Mouse (Mus musculus): ENCODE data around the gene Ctbp2. TPM values are rescaled to one million over a fixed set of nuclear protein-coding genes. Genes with fewer than 3 reads are reported as not detected.

The Ctbp2 gene
- total RNA-seq, 1 experiment = 241 TPM

- Histone ChIP-seq H3K4me1 (ENCODE audit: control insufficient read depth in 2 of 2, insufficient read depth in 2 of 2, low read length in 2 of 2, poor library complexity in 1 of 2) (peaks cover 6 to 43% of the 10 kb centered on the region in 2 experiments; a peak in 3 of 4 replicates), H3K36me3 (ENCODE audit: control insufficient read depth, insufficient read depth, low read length, poor library complexity, severe bottlenecking) (peaks cover 59% of the 10 kb centered on the region), H3K9ac (ENCODE audit: insufficient read depth, low read depth, low read length, poor library complexity, severe bottlenecking) (no peak overlapping the region), H3K27ac (ENCODE audit: insufficient read depth, low read depth, low read length, poor library complexity, severe bottlenecking) (no peak overlapping the region), H3K4me3 (ENCODE audit: insufficient read depth in 1 of 2, low read depth in 1 of 2, low read length in 2 of 2, poor library complexity in 1 of 2, severe bottlenecking in 1 of 2) (no peak overlapping the region), H3K9me3 (ENCODE audit: control insufficient read depth, insufficient read depth, low read depth, low read length) (no peaks in the 10 kb centered on the region)
- no peak for DNase-seq (ENCODE audit: low read depth, low spot score)
- no peak for TF ChIP-seq ZNF384 (IDR thresholded peaks at IDR 0.05; ENCODE audit: low read depth, low read length)
- TF ChIP-seq MAFK (IDR thresholded peaks at IDR 0.05; ENCODE audit: insufficient read depth, low read depth, low read length) = no peak
- TF ChIP-seq HCFC1 (IDR thresholded peaks at IDR 0.05; ENCODE audit: borderline replicate concordance, insufficient read depth, low read length) = no peak
- no peak for TF ChIP-seq CHD2 (IDR thresholded peaks at IDR 0.05; ENCODE audit: low read depth, low read length)
- no peak for TF ChIP-seq ZC3H11A (IDR thresholded peaks at IDR 0.05; ENCODE audit: borderline replicate concordance, low read depth, low read length)
- in situ Hi-C loops (cut with MboI; ENCODE audit: low sequenced_read_pairs in 2 of 2, unreplicated experiment in 2 of 2) = no loop called here
These were observed 108.6 kb downstream of the Ctbp2 start for GRCm38 (mm10) chr7:133015416-133016070.

GRCm38 (mm10) chr7:133014631-133015030 is 109.5 kb downstream of the Ctbp2 start:
- TF ChIP-seq MAFK (IDR thresholded peaks at IDR 0.05; ENCODE audit: insufficient read depth, low read depth, low read length) = no peak
- no peak overlapping the region; the same call in 1 of the 2 replicates for H3K27ac ChIP-seq (ENCODE audit: insufficient read depth, low read depth, low read length, poor library complexity, severe bottlenecking)
- no peaks in the 10 kb centered on the region for H3K9me3 ChIP-seq (ENCODE audit: control insufficient read depth, insufficient read depth, low read depth, low read length)
- DNase-seq (ENCODE audit: low read depth, low spot score) = no peak
- no peak overlapping the region for H3K9ac ChIP-seq (ENCODE audit: insufficient read depth, low read depth, low read length, poor library complexity, severe bottlenecking)
- H3K36me3 ChIP-seq (ENCODE audit: control insufficient read depth, insufficient read depth, low read length, poor library complexity, severe bottlenecking) = peaks cover 59% of the 10 kb centered on the region
- in situ Hi-C loops (cut with MboI; ENCODE audit: low sequenced_read_pairs in 2 of 2, unreplicated experiment in 2 of 2) = no loop called here
- peaks cover 3 to 41% of the 10 kb centered on the region in 2 experiments; a peak in 3 of 4 replicates for H3K4me1 ChIP-seq (ENCODE audit: control insufficient read depth in 2 of 2, insufficient read depth in 2 of 2, low read length in 2 of 2, poor library complexity in 1 of 2)
- no peak overlapping the region for H3K4me3 ChIP-seq (ENCODE audit: insufficient read depth in 1 of 2, low read depth in 1 of 2, low read length in 2 of 2, poor library complexity in 1 of 2, severe bottlenecking in 1 of 2)

- Histone ChIP-seq H3K9ac (ENCODE audit: insufficient read depth, low read depth, low read length, poor library complexity, severe bottlenecking) (no peak overlapping the region), H3K36me3 (ENCODE audit: control insufficient read depth, insufficient read depth, low read length, poor library complexity, severe bottlenecking) (peaks cover 62% of the 10 kb centered on the region), H3K4me1 (ENCODE audit: control insufficient read depth in 2 of 2, insufficient read depth in 2 of 2, low read length in 2 of 2, poor library complexity in 1 of 2) (peaks cover 2 to 39% of the 10 kb centered on the region in 2 experiments; a peak in 3 of 4 replicates), H3K9me3 (ENCODE audit: control insufficient read depth, insufficient read depth, low read depth, low read length) (no peaks in the 10 kb centered on the region), H3K4me3 (ENCODE audit: insufficient read depth in 1 of 2, low read depth in 1 of 2, low read length in 2 of 2, poor library complexity in 1 of 2, severe bottlenecking in 1 of 2) (no peak overlapping the region), H3K27ac (ENCODE audit: insufficient read depth, low read depth, low read length, poor library complexity, severe bottlenecking) (no peak overlapping the region)
- DNase-seq (ENCODE audit: low read depth, low spot score) = no peak
- in situ Hi-C loops (cut with MboI; ENCODE audit: low sequenced_read_pairs in 2 of 2, unreplicated experiment in 2 of 2) = no loop called here
- TF ChIP-seq HCFC1 (IDR thresholded peaks at IDR 0.05; ENCODE audit: borderline replicate concordance, insufficient read depth, low read length) = no peak
- TF ChIP-seq ZC3H11A (IDR thresholded peaks at IDR 0.05; ENCODE audit: borderline replicate concordance, low read depth, low read length) = no peak
- TF ChIP-seq MAFK (IDR thresholded peaks at IDR 0.05; ENCODE audit: insufficient read depth, low read depth, low read length) = no peak
- TF ChIP-seq ZNF384 (IDR thresholded peaks at IDR 0.05; ENCODE audit: low read depth, low read length) = no peak
- no peak for TF ChIP-seq CHD2 (IDR thresholded peaks at IDR 0.05; ENCODE audit: low read depth, low read length)
These were observed 110.2 kb downstream of the Ctbp2 start for GRCm38 (mm10) chr7:133013923-133014322.

- H3K4me1 ChIP-seq (ENCODE audit: control insufficient read depth in 2 of 2, insufficient read depth in 2 of 2, low read length in 2 of 2, poor library complexity in 1 of 2) = peaks cover 2 to 40% of the 10 kb centered on the region in 2 experiments
- H3K9ac ChIP-seq (ENCODE audit: insufficient read depth, low read depth, low read length, poor library complexity, severe bottlenecking) = no peak overlapping the region
- no peaks in the 10 kb centered on the region for H3K9me3 ChIP-seq (ENCODE audit: control insufficient read depth, insufficient read depth, low read depth, low read length)
- in situ Hi-C loops (cut with MboI; ENCODE audit: low sequenced_read_pairs in 2 of 2, unreplicated experiment in 2 of 2) = no loop called here
- TF ChIP-seq MAFK (IDR thresholded peaks at IDR 0.05; ENCODE audit: insufficient read depth, low read depth, low read length) (no peak), ZC3H11A (IDR thresholded peaks at IDR 0.05; ENCODE audit: borderline replicate concordance, low read depth, low read length) (no peak), ZNF384 (IDR thresholded peaks at IDR 0.05; ENCODE audit: low read depth, low read length) (no peak), HCFC1 (IDR thresholded peaks at IDR 0.05; ENCODE audit: borderline replicate concordance, insufficient read depth, low read length) (no peak), CHD2 (IDR thresholded peaks at IDR 0.05; ENCODE audit: low read depth, low read length) (no peak)
- no peak overlapping the region for H3K27ac ChIP-seq (ENCODE audit: insufficient read depth, low read depth, low read length, poor library complexity, severe bottlenecking)
- H3K36me3 ChIP-seq (ENCODE audit: control insufficient read depth, insufficient read depth, low read length, poor library complexity, severe bottlenecking) = peaks cover 64% of the 10 kb centered on the region
- DNase-seq (ENCODE audit: low read depth, low spot score) = no peak
- no peak overlapping the region for H3K4me3 ChIP-seq (ENCODE audit: insufficient read depth in 1 of 2, low read depth in 1 of 2, low read length in 2 of 2, poor library complexity in 1 of 2, severe bottlenecking in 1 of 2)
These were observed 111.4 kb downstream of the Ctbp2 start for GRCm38 (mm10) chr7:133012637-133013366.
